Mouse (Mus musculus) intestine, embryonic 16.5 days (tissue): Measurements from ENCODE around the gene Gsdme. TPM values are rescaled to one million over a fixed set of nuclear protein-coding genes. Genes with fewer than 3 reads are reported as not detected.

ENCODE experiments used
- ATAC-seq: fragments of 200-750 bp; cut with Nextera tagmentation; 2 replicates; pipeline ENCODE4 v1.8.0; 2017; ENCODE audit warnings: moderate TSS enrichment, moderate library complexity
- H3K27ac ChIP-seq: fragments of 300-500 bp; sonication (generic); 2 replicates; pipeline ENCODE4 v1.5.1; 2014; ENCODE audit warnings: mild to moderate bottlenecking, low read length
- H3K27me3 ChIP-seq: fragments of 300-500 bp; sonication (generic); replicated peaks from 2 replicates; pipeline ENCODE4 v1.6.1; 2014; ENCODE audit warnings: low read length, control low read depth, mixed read lengths; ENCODE audit not compliant: control insufficient read depth, insufficient read depth
- H3K36me3 ChIP-seq: fragments of 300-500 bp; sonication (generic); 2 replicates; pipeline ENCODE4 v1.6.1; 2014; ENCODE audit warnings: low read length, control low read depth; ENCODE audit not compliant: control insufficient read depth, insufficient read depth
- H3K4me1 ChIP-seq: fragments of 300-500 bp; sonication (generic); 2 replicates; pipeline ENCODE4 v1.6.1; 2014; ENCODE audit warnings: low read length, control low read depth, mixed read lengths; ENCODE audit not compliant: control insufficient read depth, insufficient read depth
- H3K4me2 ChIP-seq: fragments of 300-500 bp; sonication (generic); 2 replicates; pipeline ENCODE4 v1.6.1; 2014; ENCODE audit warnings: low read depth, low read length, control low read depth
- H3K4me3 ChIP-seq: fragments of 300-500 bp; sonication (generic); 2 replicates; pipeline ENCODE4 v1.5.1; 2014; ENCODE audit warnings: mild to moderate bottlenecking, low read length
- H3K9ac ChIP-seq: fragments of 300-500 bp; sonication (generic); 2 replicates; pipeline ENCODE4 v1.6.1; 2014; ENCODE audit warnings: low read depth, low read length
- H3K9me3 ChIP-seq: fragments of 300-500 bp; sonication (generic); 2 replicates; pipeline ENCODE4 v1.6.1; 2016; ENCODE audit warnings: low read length, control low read depth; ENCODE audit not compliant: control insufficient read depth
- WGBS: fragments of 180-500 bp; shearing (Covaris S2); extraction: QIAGEN DNeasy Blood & Tissue Kit; methylation state at CpG from one replicate; pipeline ENCODE4 v1.1.7; 2014; 5-methylcytosine and 5-hydroxymethylcytosine counted together
- polyA plus RNA-seq: library from polyadenylated mRNA; unstranded; fragments of >200 nt; fragmentation: Nextera tagmentation; extraction: Ambion mirVana; gene quantifications from 2 replicates; pipeline ENCODE4 v1.2.1, GENCODE M21; 2015

Gene Gsdme
- polyA plus RNA-seq, 1 experiment from 2014 or later = 27.8 TPM

GRCm38 (mm10) chr6:50254723-50255184, 8.9 kb downstream of the Gsdme start:
- Histone ChIP-seq H3K9ac (no peak overlapping the region), H3K27me3 (no peaks in the 10 kb centered on the region), H3K4me2 (peak overlapping the region; percentile 37; the same call in 1 of the 2 replicates), H3K4me1 (peaks cover 5% of the 10 kb centered on the region), H3K27ac (peak overlapping the region; percentile 39; the same call in 1 of the 2 replicates), H3K36me3 (no peaks in the 10 kb centered on the region), H3K9me3 (no peaks in the 10 kb centered on the region), H3K4me3 (no peak overlapping the region)
- 19% methylated on average over 10 of the region's 10 CpGs for WGBS
- peak; percentile 71 for ATAC-seq

- H3K27ac ChIP-seq = no peak overlapping the region
- no peaks in the 10 kb centered on the region for H3K9me3 ChIP-seq
- H3K27me3 ChIP-seq = no peaks in the 10 kb centered on the region
- no peaks in the 10 kb centered on the region for H3K36me3 ChIP-seq
- no peak overlapping the region for H3K4me2 ChIP-seq
- 58% methylated on average over 5 of the region's 5 CpGs for WGBS
- peaks cover 5% of the 10 kb centered on the region for H3K4me1 ChIP-seq
- no peak for ATAC-seq
- no peak overlapping the region for H3K4me3 ChIP-seq
- no peak overlapping the region for H3K9ac ChIP-seq
Observed at GRCm38 (mm10) chr6:50252690-50253089, 11.0 kb downstream of the Gsdme start.

- H3K9me3 ChIP-seq = no peaks in the 10 kb centered on the region
- H3K27me3 ChIP-seq = no peaks in the 10 kb centered on the region
- H3K4me2 ChIP-seq = no peak overlapping the region
- 86% methylated on average over 4 of the region's 4 CpGs for WGBS
- no peaks in the 10 kb centered on the region for H3K36me3 ChIP-seq
- H3K27ac ChIP-seq = no peak overlapping the region
- H3K4me3 ChIP-seq = no peak overlapping the region
- H3K9ac ChIP-seq = no peak overlapping the region
- no peak for ATAC-seq
- no peaks in the 10 kb centered on the region for H3K4me1 ChIP-seq
Observed at GRCm38 (mm10) chr6:50247791-50248190, 15.9 kb downstream of the Gsdme start.

GRCm38 (mm10) chr6:50247356-50247755, 16.3 kb downstream of the Gsdme start:
- Histone ChIP-seq H3K27me3 (no peaks in the 10 kb centered on the region), H3K9me3 (no peaks in the 10 kb centered on the region), H3K4me1 (no peaks in the 10 kb centered on the region), H3K9ac (no peak overlapping the region), H3K27ac (no peak overlapping the region), H3K36me3 (no peaks in the 10 kb centered on the region), H3K4me3 (no peak overlapping the region), H3K4me2 (no peak overlapping the region)
- 68% methylated on average over 2 of the region's 2 CpGs for WGBS
- no peak for ATAC-seq

GRCm38 (mm10) chr6:50244967-50245366, 18.7 kb downstream of the Gsdme start:
- 84% methylated on average over 4 of the region's 4 CpGs for WGBS
- Histone ChIP-seq H3K9ac (no peak overlapping the region), H3K9me3 (no peaks in the 10 kb centered on the region), H3K4me3 (no peak overlapping the region), H3K4me2 (no peak overlapping the region), H3K4me1 (no peaks in the 10 kb centered on the region), H3K36me3 (no peaks in the 10 kb centered on the region), H3K27me3 (no peaks in the 10 kb centered on the region), H3K27ac (no peak overlapping the region)
- ATAC-seq = no peak

- H3K36me3 ChIP-seq = no peaks in the 10 kb centered on the region
- H3K4me1 ChIP-seq = no peaks in the 10 kb centered on the region
- H3K9ac ChIP-seq = no peak overlapping the region
- H3K4me2 ChIP-seq = no peak overlapping the region
- WGBS = 66% methylated on average over 4 of the region's 4 CpGs
- H3K4me3 ChIP-seq = no peak overlapping the region
- H3K27ac ChIP-seq = no peak overlapping the region
- no peaks in the 10 kb centered on the region for H3K27me3 ChIP-seq
- H3K9me3 ChIP-seq = no peaks in the 10 kb centered on the region
- ATAC-seq = peak; percentile 80
Observed at GRCm38 (mm10) chr6:50244126-50244525, 19.5 kb downstream of the Gsdme start.

- H3K4me1 ChIP-seq = no peaks in the 10 kb centered on the region
- H3K9ac ChIP-seq = no peak overlapping the region
- 70% methylated on average over 5 of the region's 5 CpGs for WGBS
- H3K4me2 ChIP-seq = no peak overlapping the region
- no peaks in the 10 kb centered on the region for H3K36me3 ChIP-seq
- no peaks in the 10 kb centered on the region for H3K9me3 ChIP-seq
- H3K4me3 ChIP-seq = no peak overlapping the region
- no peak for ATAC-seq
- no peaks in the 10 kb centered on the region for H3K27me3 ChIP-seq
- H3K27ac ChIP-seq = no peak overlapping the region
Observed at GRCm38 (mm10) chr6:50240437-50240836, 23.2 kb downstream of the Gsdme start.

- Histone ChIP-seq H3K27me3 (no peaks in the 10 kb centered on the region), H3K9ac (no peak overlapping the region), H3K9me3 (no peaks in the 10 kb centered on the region), H3K4me1 (no peaks in the 10 kb centered on the region), H3K27ac (no peak overlapping the region), H3K4me3 (no peak overlapping the region), H3K36me3 (no peaks in the 10 kb centered on the region), H3K4me2 (no peak overlapping the region)
- no peak for ATAC-seq
- WGBS = 91% methylated on average over 2 of the region's 2 CpGs
Observed at GRCm38 (mm10) chr6:50239902-50240301, 23.8 kb downstream of the Gsdme start.

GRCm38 (mm10) chr6:50237963-50238362, 25.7 kb downstream of the Gsdme start:
- Histone ChIP-seq H3K4me2 (no peak overlapping the region), H3K27ac (no peak overlapping the region), H3K4me3 (no peak overlapping the region), H3K27me3 (no peaks in the 10 kb centered on the region), H3K9me3 (no peaks in the 10 kb centered on the region), H3K36me3 (no peaks in the 10 kb centered on the region), H3K4me1 (no peaks in the 10 kb centered on the region), H3K9ac (no peak overlapping the region)
- WGBS = 74% methylated on average over 2 of the region's 2 CpGs
- ATAC-seq = no peak

GRCm38 (mm10) chr6:50232984-50233383, 30.7 kb downstream of the Gsdme start:
- Histone ChIP-seq H3K27me3 (no peaks in the 10 kb centered on the region), H3K27ac (no peak overlapping the region), H3K4me3 (no peak overlapping the region), H3K4me1 (no peaks in the 10 kb centered on the region), H3K4me2 (no peak overlapping the region), H3K9me3 (no peaks in the 10 kb centered on the region), H3K36me3 (no peaks in the 10 kb centered on the region), H3K9ac (no peak overlapping the region)
- WGBS = 40% methylated on average over 1 of the region's 1 CpGs
- no peak for ATAC-seq
